Mouse (Mus musculus) embryonic fibroblast, embryonic 13.5 days (primary cell): ENCODE data around the gene Irx6.

Source experiments
- CTCF ChIP-seq: IDR thresholded peaks from 2 replicates; pipeline ENCODE4 v1.5.1; 2011; ENCODE audit warnings: mild to moderate bottlenecking, control low read depth, low read length, moderate library complexity, borderline replicate concordance; ENCODE audit not compliant: insufficient read depth
- POLR2A ChIP-seq: IDR thresholded peaks from 2 replicates; pipeline ENCODE4 v1.6.1; 2011; ENCODE audit warnings: low read depth, mild to moderate bottlenecking, control low read depth, low read length, moderate library complexity

GRCm38 (mm10) chr8:92670236-92670635, 3.9 kb upstream of the Irx6 start:
- no peak for TF ChIP-seq POLR2A
- TF ChIP-seq CTCF = no peak
